Mouse (Mus musculus) heart, adult 9 months (tissue): ENCODE measurements around the gene Kctd18.
"Not testable (repeated sequence)": the region's sequence is repeated elsewhere in the genome, so short reads cannot be mapped to it uniquely, and the experiment has no call there.

Experiments used
- DNase-seq, 2 experiments: peaks; one replicate each; pipeline ENCODE4 v3.0.0; 2022; ENCODE audit warnings: low spot score in 2 of 2

The Kctd18 gene

GRCm38 (mm10) chr1:58018856-58019255, at the start of gene Kctd18:
TSS of gene Kctd18 (minus strand) at chr1:58018956.
- no peak for DNase-seq

GRCm38 (mm10) chr1:58065606-58066005, 46.9 kb upstream of the Kctd18 start:
- DNase-seq, result peak; percentile 37 to 48

- no peak for DNase-seq
These were observed 46.4 kb upstream of the Kctd18 start for GRCm38 (mm10) chr1:58065151-58065550.

DNA sequence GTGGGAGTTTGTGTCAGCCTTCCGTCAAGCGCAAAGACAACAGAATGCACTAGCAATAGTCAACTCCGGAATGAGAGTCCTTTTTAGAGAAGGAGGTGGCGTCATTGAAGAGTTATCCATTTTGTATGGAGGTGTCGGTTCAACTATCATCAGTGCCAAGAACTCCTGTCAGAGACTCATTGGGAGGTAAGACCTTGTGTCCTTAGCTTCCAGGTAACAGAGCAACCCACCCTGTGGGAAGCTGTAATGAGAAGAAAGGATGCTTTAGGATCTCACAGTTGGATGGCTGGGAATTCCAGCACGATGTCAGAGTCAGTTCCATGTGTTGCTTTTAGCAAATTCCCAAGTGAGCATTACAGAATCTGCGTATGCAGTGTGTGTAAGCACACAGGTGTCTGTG, 43.4 kb upstream of the Kctd18 start:
- no peak for DNase-seq

GRCm38 (mm10) chr1:58058846-58059245, 40.1 kb upstream of the Kctd18 start:
- no peak for DNase-seq

DNA sequence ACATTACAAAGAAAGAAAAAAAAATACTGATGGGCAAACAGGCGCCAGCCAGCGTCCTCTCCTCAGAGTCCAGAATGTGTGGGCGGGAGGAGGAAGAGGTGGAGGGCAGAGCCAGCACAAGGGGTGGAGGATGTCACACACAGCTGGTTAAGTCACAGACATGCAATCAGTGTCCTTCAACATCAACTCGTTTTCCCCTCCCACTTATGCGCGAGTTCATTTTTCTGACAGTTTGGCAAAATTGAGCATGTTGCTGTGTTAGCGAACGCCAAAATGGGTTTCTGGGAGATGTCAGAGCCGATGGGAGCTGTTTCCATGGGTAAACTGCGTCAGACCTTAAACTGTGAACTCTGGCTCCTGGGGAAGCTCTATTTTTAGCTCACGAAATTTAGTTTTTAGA, 38.2 kb upstream of the Kctd18 start:
- peak; percentile 41 to 44 for DNase-seq

DNA sequence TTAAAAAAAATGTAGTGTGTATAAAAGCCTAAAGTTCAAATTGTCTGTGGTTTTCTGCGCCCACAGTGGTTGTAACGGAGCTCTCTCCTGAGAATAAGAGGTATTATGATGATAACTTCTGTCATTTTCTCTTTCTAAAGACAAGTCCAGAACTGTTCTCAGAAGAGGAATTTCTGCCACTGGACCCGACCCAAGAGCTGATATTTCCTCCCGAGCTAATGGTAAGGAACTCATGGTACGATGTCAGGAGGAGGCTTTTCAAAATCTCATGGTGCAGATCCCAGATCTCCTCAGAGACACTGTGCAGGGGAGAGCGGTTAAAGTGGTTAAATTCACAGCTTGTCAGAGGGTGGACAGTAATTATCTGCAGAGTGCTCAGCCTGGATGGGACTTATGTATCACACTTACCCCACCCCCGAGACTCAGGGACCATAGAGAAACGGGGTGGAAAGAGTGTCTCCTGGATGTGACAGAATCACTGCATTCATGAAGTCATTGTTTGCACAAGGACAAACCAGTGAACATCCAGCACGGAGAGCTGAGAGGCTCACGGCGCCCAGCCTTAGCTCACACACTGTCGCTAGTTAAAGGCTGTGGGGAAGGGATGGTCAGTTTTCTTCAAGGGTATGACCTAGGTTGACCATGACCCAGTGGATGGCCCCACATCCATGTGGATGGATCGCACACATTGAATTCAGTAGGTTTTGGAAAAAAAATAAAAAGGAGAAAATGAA, 37.5 kb upstream of the Kctd18 start:
- DNase-seq, result no peak

DNA sequence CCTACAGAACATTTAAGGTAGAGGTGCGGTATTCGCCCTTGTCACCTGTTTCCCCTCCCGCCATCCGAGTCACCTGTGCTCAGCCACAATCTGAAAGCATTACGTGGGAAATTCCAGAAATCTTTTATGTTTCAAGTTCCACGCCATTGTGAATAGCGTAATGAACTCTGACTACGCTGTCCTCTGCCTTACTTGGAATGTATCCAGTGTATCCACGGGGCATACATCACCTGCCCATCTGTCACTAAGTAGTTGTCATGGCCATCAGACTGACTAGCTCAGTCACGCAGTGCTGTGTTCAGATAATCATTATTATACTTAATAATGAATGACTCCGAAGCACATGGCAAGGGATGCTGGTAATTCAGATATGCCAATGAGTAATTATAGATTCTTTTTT, 36.8 kb upstream of the Kctd18 start:
- DNase-seq, result no peak

- DNase-seq, result no peak
These were observed 30.4 kb upstream of the Kctd18 start for GRCm38 (mm10) chr1:58049126-58049525.

DNA sequence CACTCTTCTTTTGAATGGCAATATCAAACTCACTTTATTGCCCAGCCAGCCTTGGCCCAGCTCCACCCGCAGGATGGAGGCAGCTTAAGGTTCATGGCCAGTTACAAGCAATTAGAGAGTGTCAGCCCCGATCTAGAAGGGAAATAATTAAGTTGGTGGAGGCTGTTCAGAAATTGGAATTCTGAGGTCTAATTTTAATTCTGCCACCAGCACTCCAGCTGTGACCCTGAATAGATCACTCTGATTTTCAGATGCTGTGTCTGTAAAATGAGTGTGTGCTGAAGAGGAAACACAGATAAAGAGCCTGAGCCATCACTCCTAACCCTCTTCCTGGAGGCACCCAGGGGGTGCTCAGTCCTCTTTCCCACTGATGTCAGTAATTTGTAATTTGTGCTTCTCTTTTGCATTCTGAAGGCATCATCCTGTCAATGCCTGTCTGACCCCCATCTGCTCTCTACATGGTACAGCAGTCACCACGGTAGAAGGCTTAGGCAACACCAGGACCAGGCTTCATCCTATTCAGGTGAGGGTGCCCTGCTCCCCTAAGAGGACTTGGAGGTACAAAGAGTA, 28.1 kb upstream of the Kctd18 start:
- no peak for DNase-seq

GRCm38 (mm10) chr1:58045546-58045945, 26.8 kb upstream of the Kctd18 start:
- no peak for DNase-seq

GRCm38 (mm10) chr1:58045076-58045475, 26.3 kb upstream of the Kctd18 start:
- no peak for DNase-seq

- DNase-seq, result not testable (repeated sequence)
These were observed 18.6 kb upstream of the Kctd18 start for GRCm38 (mm10) chr1:58037306-58037705.

DNA sequence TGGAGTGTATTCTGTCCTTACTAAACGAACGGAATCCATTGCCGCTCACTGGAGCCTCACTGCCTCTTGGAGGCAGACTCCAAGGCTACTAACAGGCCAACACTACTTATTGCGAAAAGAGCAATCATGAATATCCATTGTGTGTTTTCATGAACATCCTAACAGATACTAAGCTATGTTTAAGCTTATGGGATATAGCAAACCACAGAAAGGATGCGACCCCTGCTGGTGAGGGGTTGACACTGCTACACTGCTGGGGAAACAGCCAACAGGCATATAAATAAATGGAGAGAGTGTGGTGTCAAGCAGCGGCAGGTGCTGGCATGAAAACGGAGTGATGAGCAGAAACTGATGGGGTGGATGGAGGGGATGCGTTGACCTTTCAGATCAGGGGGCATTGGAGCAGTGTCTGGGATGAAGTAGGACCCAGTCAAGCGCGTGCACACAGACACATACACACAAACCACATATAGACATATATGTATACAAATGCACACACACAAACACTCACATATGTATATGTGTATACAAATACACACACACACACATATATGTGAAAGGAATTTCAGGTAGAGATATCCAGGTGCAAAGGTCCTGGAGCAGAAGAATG, 12.5 kb upstream of the Kctd18 start:
- peak; percentile 22 to 58 for DNase-seq

DNA sequence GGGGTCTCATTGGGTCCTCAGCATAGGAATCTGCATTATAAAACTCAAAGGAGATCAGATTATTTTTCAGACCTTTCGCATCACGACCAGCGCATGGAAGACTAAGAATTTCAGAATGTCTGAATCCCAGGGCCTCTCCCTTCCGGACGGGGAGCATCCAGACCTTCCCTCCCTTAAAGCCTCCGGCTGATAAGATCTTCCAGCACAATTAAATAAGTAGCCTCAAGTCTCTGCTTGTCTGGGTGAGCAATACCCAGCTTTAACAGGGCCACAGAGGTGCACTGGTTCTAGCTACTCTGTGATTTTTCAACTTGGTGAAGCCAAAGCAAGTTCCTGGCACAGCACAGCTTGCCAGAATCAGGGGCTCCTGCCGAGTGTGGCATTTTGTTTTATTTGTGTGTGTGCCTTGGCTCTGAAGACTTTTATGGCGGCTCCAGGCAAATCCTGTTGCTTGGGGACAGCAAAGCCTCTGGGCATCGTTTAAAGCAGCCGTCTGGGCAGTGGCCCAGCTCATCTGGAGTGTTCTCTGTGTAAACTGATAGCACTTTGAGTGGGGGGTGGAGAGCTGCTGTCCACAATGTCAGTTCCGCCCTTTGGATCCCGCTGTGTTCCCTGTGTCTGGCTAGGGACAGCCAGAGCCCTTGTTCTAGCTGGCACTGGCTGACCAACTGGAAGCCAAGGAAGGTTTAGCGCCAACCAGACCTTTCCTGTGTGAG, 11.6 kb upstream of the Kctd18 start:
- peak; percentile 88 to 92 for DNase-seq

GRCm38 (mm10) chr1:58029636-58030117, 10.9 kb upstream of the Kctd18 start, which contains the start of gene Aox1:
TSS of gene Aox1 (plus strand) at chr1:58029931.
- DNase-seq, result peak; percentile 89 to 91

- no peak for DNase-seq
These were observed 9.0 kb upstream of the Kctd18 start for GRCm38 (mm10) chr1:58027707-58028106.

GRCm38 (mm10) chr1:58006388-58006787, 12.4 kb downstream of the Kctd18 start:
- not testable (repeated sequence) for DNase-seq

DNA sequence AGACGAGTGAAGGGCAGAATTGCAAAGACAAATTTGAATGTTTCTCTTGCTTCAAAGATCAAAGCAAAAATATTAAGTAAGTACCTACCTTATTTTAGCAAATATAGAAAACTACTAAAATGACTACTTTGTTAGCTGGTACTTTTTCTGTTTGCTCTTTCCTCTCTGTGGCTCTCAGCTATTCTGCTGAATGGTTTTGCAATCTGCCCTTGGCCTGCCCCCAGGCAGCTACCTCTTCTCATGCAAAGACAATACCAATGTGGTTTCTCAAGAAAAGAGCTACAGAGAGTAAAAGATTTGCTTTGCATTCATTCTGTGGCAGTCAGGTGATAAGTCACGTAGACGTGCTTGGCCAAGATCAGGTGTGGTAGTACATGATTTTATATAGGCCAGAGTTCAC, 20.6 kb downstream of the Kctd18 start:
- DNase-seq, result no peak

DNA sequence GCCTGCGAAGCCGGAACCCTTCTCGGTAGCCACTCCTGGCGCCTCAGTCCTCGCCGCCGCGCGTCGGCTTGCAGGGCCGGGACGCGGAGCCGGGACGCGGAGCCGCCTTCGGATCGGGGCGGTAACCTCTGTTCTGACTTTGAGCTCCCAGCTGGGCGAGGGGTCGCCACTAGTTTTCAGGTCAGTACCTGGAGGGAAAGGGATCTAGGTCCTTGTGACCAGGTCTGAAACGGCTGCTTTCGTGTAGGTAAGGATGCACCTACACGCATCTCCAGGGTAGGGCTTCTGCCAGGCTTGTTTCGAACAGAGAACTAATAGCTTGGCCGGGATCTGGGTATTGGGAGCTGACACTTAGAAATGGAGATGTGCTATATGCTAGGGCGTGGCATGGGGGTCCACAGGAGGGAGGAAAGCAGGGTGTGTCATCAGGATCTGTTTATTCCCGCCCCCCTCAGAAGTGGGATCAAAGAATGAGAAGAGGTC, 22.6 kb downstream of the Kctd18 start:
- peak in 1 of 2 experiments; percentile 6 for DNase-seq

DNA sequence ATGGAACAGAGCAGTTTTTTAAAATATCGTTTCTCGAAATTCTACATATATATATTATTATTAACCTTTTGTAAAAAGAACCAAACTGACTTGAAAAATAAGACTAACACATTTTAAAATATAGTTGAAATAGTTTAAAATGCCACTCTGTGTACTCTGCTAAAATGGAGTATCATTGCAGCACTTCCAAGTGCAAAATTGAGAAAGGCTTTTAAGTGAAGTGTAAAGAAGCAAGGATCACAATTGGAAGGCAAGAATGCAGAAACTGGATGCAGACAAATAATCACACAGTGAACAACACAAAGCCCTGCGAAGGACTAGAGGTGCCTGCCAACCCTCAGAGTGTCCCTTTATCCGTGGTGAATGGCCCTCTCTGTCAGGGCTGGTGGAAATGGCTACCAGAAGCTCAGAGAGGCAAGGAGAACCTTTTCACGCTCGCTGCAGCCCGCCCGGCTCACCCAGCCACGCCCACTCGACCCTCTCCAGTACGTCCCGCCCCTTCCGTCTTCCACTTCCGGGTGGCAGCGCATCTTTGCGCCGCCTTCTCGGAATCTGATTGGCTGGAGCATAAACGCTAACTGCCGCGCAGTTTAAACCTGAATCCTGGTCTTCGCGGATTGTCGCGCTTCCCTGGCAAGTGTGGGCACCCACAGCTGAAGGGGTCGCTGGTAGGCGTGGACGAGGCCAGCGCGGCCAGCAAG, 23.2 kb downstream of the Kctd18 start, which contains the start of gene Sgo2a:
Gene Sgo2a (plus strand): TSS at position 540 of the 701 bp plus-strand sequence.
- peak; percentile 87 to 89 for DNase-seq
